Mouse (Mus musculus) spleen, adult 2 months (tissue): Measurements from ENCODE around the gene Il25. TPM values are rescaled to one million over a fixed set of nuclear protein-coding genes. Genes with fewer than 3 reads are reported as not detected.

ENCODE experiments used
- DNase-seq, 2 experiments: peaks; one replicate each; pipeline versions ENCODE4 v3.0.0 to v3.0.0-alpha.2; 2012 to 2021; ENCODE audit warnings: low spot score in 2 of 2, low read depth in 1 of 2
- H3K27ac ChIP-seq: fragments of 200-500 bp; 2 replicates; pipeline ENCODE4 v1.5.1; 2012; ENCODE audit warnings: low read length, inconsistent platforms; ENCODE audit not compliant: insufficient read depth
- H3K27me3 ChIP-seq: fragments of 200-500 bp; 2 replicates; pipeline ENCODE4 v1.6.1; 2012; ENCODE audit warnings: mild to moderate bottlenecking, moderate library complexity, low read length, inconsistent platforms; ENCODE audit not compliant: control insufficient read depth, insufficient read depth
- H3K36me3 ChIP-seq: fragments of 200-500 bp; 2 replicates; pipeline ENCODE4 v1.6.1; 2012; ENCODE audit warnings: mild to moderate bottlenecking, low read length, inconsistent platforms; ENCODE audit not compliant: control insufficient read depth, insufficient read depth
- H3K4me1 ChIP-seq: fragments of 200-500 bp; 2 replicates; pipeline ENCODE4 v1.6.1; 2011; ENCODE audit warnings: inconsistent platforms; ENCODE audit not compliant: control insufficient read depth, insufficient read depth, insufficient read length
- H3K4me3 ChIP-seq: fragments of 200-500 bp; 2 replicates; pipeline ENCODE4 v1.5.1; 2011; ENCODE audit warnings: mild to moderate bottlenecking, inconsistent platforms; ENCODE audit not compliant: insufficient read depth, insufficient read length; ENCODE audit errors: extremely low read depth
- CTCF ChIP-seq: fragments of 200-500 bp; IDR thresholded peaks from 2 replicates; pipeline ENCODE4 v1.5.1; 2011; ENCODE audit warnings: mild to moderate bottlenecking, inconsistent platforms; ENCODE audit not compliant: insufficient read depth, insufficient read length, insufficient replicate concordance; ENCODE audit errors: extremely low read depth
- POLR2A ChIP-seq: fragments of 200-500 bp; IDR thresholded peaks from 2 replicates; pipeline ENCODE4 v1.6.1; 2011; ENCODE audit warnings: low read depth, low read length, inconsistent platforms
- WGBS: fragments of 180-500 bp; shearing (Covaris S2); methylation state at CpG from one replicate; pipeline ENCODE4 v1.1.7; 2018; 5-methylcytosine and 5-hydroxymethylcytosine counted together
- polyA plus RNA-seq: library from polyadenylated mRNA; depleted of rRNA; stranded (reverse); fragments of >200 nt; gene quantifications from 2 replicates; pipeline ENCODE4 v1.2.3, GENCODE M21; 2012

Il25 gene
- polyA plus RNA-seq, 1 experiment = not detected

GRCm38 (mm10) chr14:54960769-54961168 lies 28.3 kb downstream of the Il25 start:
- no peak overlapping the region for H3K4me3 ChIP-seq
- H3K27me3 ChIP-seq = no peaks in the 10 kb centered on the region
- no peak for TF ChIP-seq CTCF
- no peak for TF ChIP-seq POLR2A
- no peaks in the 10 kb centered on the region for H3K36me3 ChIP-seq
- no peak for DNase-seq
- 34% methylated on average over 10 of the region's 10 CpGs for WGBS
- H3K27ac ChIP-seq = no peak overlapping the region
- no peaks in the 10 kb centered on the region; the same call in none of the 2 replicates for H3K4me1 ChIP-seq

GRCm38 (mm10) chr14:54961487-54961886 lies 29.0 kb downstream of the Il25 start:
- TF ChIP-seq POLR2A (no peak), CTCF (no peak)
- Histone ChIP-seq H3K36me3 (no peaks in the 10 kb centered on the region), H3K27ac (no peak overlapping the region), H3K4me3 (no peak overlapping the region), H3K4me1 (no peaks in the 10 kb centered on the region; the same call in none of the 2 replicates), H3K27me3 (no peaks in the 10 kb centered on the region)
- 78% methylated on average over 5 of the region's 5 CpGs for WGBS
- DNase-seq = no peak

GRCm38 (mm10) chr14:54962714-54963113 lies 30.2 kb downstream of the Il25 start:
- Histone ChIP-seq H3K27me3 (no peaks in the 10 kb centered on the region), H3K4me1 (no peaks in the 10 kb centered on the region; the same call in none of the 2 replicates), H3K27ac (no peak overlapping the region), H3K36me3 (no peaks in the 10 kb centered on the region), H3K4me3 (no peak overlapping the region)
- no peak for TF ChIP-seq POLR2A
- no peak for DNase-seq
- WGBS = 88% methylated on average over 7 of the region's 7 CpGs

- Histone ChIP-seq H3K4me3 (no peak overlapping the region), H3K27ac (no peak overlapping the region), H3K4me1 (no peaks in the 10 kb centered on the region; the same call in none of the 2 replicates), H3K36me3 (no peaks in the 10 kb centered on the region), H3K27me3 (no peaks in the 10 kb centered on the region)
- WGBS = 88% methylated on average over 11 of the region's 11 CpGs
- no peak for DNase-seq
- TF ChIP-seq CTCF (no peak), POLR2A (no peak)
Measured at GRCm38 (mm10) chr14:54963727-54964126, 31.2 kb downstream of the Il25 start.

- TF ChIP-seq CTCF (no peak), POLR2A (no peak)
- H3K4me3 ChIP-seq = no peak overlapping the region
- H3K4me1 ChIP-seq = no peaks in the 10 kb centered on the region; the same call in none of the 2 replicates
- DNase-seq = no peak
- no peaks in the 10 kb centered on the region for H3K27me3 ChIP-seq
- WGBS = 86% methylated on average over 15 of the region's 15 CpGs
- H3K27ac ChIP-seq = no peak overlapping the region
- H3K36me3 ChIP-seq = no peaks in the 10 kb centered on the region
Measured at GRCm38 (mm10) chr14:54965044-54965443, 32.5 kb downstream of the Il25 start.

- Histone ChIP-seq H3K4me1 (no peaks in the 10 kb centered on the region; the same call in none of the 2 replicates), H3K27me3 (no peaks in the 10 kb centered on the region), H3K4me3 (no peak overlapping the region), H3K36me3 (no peaks in the 10 kb centered on the region), H3K27ac (no peak overlapping the region)
- TF ChIP-seq CTCF = no peak
- TF ChIP-seq POLR2A = no peak
- 73% methylated on average over 6 of the region's 6 CpGs for WGBS
- no peak for DNase-seq
Measured at GRCm38 (mm10) chr14:54965631-54966030, 33.1 kb downstream of the Il25 start.

GRCm38 (mm10) chr14:54966320-54966977 lies 34.0 kb downstream of the Il25 start, which contains the start of gene Myh6:
Gene Myh6, minus strand, starts transcription at chr14:54966927.
- Histone ChIP-seq H3K27me3 (no peaks in the 10 kb centered on the region), H3K4me3 (no peak within 1 kb of the TSS), H3K4me1 (no peaks in the 10 kb centered on the region), H3K36me3 (no peaks in the 10 kb centered on the region), H3K27ac (no peak within 1 kb of the TSS)
- no peak for DNase-seq
- WGBS = 80% methylated on average over 7 of the region's 7 CpGs
- TF ChIP-seq CTCF = no peak
- TF ChIP-seq POLR2A = no peak
